Mouse (Mus musculus) liver, embryonic 13.5 days (tissue): Measurements from ENCODE around the gene Cdk9. TPM values are rescaled to one million over a fixed set of nuclear protein-coding genes. Genes with fewer than 3 reads are reported as not detected.
A peak's percentile ranks its signal among the peaks of the same experiment; 100 is the strongest.

ENCODE experiments used
- ATAC-seq: fragments of 200-750 bp; cut with Nextera tagmentation; 2 replicates; pipeline ENCODE4 v1.8.0; 2017; ENCODE audit warnings: low read depth, mild to moderate bottlenecking, moderate number of reproducible peaks, moderate library complexity
- DNase-seq: peaks from one replicate; pipeline ENCODE4 v3.0.0; 2022
- H3K27ac ChIP-seq: fragments of 300-500 bp; sonication (generic); 2 replicates; pipeline ENCODE4 v1.5.1; 2015; ENCODE audit warnings: moderate library complexity, mild to moderate bottlenecking, inconsistent platforms
- H3K27me3 ChIP-seq: fragments of 300-500 bp; sonication (generic); 2 replicates; pipeline ENCODE4 v1.6.1; 2015; ENCODE audit warnings: mild to moderate bottlenecking, inconsistent platforms
- H3K36me3 ChIP-seq: fragments of 300-500 bp; sonication (generic); 2 replicates; pipeline ENCODE4 v1.6.1; 2015; ENCODE audit warnings: mild to moderate bottlenecking, inconsistent platforms
- H3K4me1 ChIP-seq: fragments of 300-500 bp; sonication (generic); replicated peaks from 2 replicates; pipeline ENCODE4 v1.6.1; 2015; ENCODE audit warnings: inconsistent platforms
- H3K4me2 ChIP-seq: fragments of 300-500 bp; sonication (generic); 2 replicates; pipeline ENCODE4 v1.6.1; 2015; ENCODE audit warnings: inconsistent platforms, mild to moderate bottlenecking, moderate library complexity
- H3K4me3 ChIP-seq: fragments of 300-500 bp; sonication (generic); replicated peaks from 2 replicates; pipeline ENCODE4 v1.5.1; 2015; ENCODE audit warnings: mild to moderate bottlenecking, inconsistent platforms
- H3K9ac ChIP-seq: fragments of 300-500 bp; sonication (generic); 2 replicates; pipeline ENCODE4 v1.6.1; 2015; ENCODE audit warnings: mild to moderate bottlenecking, inconsistent platforms
- H3K9me3 ChIP-seq: fragments of 300-500 bp; sonication (generic); replicated peaks from 2 replicates; pipeline ENCODE4 v1.6.1; 2016; ENCODE audit warnings: inconsistent platforms
- WGBS: fragments of 180-500 bp; shearing (Covaris S2); methylation state at CpG from one replicate; pipeline ENCODE4 v1.1.7; 2015; ENCODE audit not compliant: insufficient replicate concordance; 5-methylcytosine and 5-hydroxymethylcytosine counted together
- polyA plus RNA-seq: library from polyadenylated mRNA; unstranded; fragments of >200 nt; fragmentation: Nextera tagmentation; extraction: Ambion mirVana; gene quantifications from 2 replicates; pipeline ENCODE4 v1.2.1, GENCODE M21; 2015

Cdk9 gene
- polyA plus RNA-seq, result 60.4 TPM in 2 replicates

DNA sequence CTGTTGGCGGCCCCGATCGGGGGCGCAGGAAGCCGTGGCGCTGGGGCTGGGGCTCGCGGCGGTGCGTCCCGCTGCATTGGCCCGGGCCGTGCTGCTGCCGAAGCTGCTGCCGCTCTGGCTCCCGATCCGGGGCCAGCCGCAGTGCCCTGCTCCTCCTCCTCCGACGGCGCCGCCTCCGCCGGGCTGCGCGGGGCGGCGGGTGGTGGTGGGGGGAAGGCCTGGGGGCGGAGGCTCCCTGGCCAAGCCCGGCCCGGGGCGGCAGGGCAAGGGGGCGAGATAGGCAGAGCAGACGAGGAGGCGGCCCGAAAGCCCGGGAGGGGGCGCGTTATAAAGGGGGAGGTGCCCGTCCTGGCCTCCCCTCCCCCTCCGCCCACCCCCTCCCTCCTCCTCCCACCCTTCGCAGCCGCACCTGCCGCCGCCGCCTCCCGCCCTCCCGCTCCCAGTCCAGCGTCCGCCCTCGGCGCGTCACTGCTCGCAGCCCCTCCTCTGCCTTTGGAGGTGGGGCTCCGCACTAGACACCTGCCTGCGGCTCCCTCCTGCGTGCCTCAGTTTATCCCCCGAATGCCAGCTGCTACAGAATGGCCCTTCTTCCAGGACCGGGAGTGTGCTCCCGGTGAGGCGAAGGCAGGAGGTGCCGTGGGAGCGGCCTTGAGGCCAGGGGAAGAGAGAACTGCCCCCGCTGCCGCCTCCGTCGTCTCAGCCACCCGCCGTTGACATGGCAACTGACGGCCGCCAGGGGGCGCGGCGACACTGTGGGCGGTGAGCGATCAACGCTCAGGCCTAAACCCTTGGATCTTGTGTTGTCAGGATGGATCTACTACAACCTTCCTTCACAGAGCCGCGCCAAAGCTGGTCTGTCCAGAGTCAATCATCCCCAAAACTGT, at the start of gene Cdk9:
Gene Cdk9 (minus strand): TSS at position 143 of the 884 bp plus-strand sequence.
- Histone ChIP-seq H3K36me3 (peaks cover 35% of the 10 kb centered on the region), H3K4me3 (peak within 1 kb of the TSS; percentile 93), H3K9ac (peak within 1 kb of the TSS; percentile 90), H3K4me2 (peak within 1 kb of the TSS; percentile 89), H3K27me3 (no peaks in the 10 kb centered on the region), H3K9me3 (no peaks in the 10 kb centered on the region), H3K27ac (peak within 1 kb of the TSS; percentile 91), H3K4me1 (peaks cover 53% of the 10 kb centered on the region)
- ATAC-seq (peak; percentile 82), DNase-seq (peak; percentile 86)
- WGBS, result under 1% methylated on average over 58 of the region's 79 CpGs

GRCm38 (mm10) chr2:32761859-32762258, 49.0 kb upstream of the Cdk9 start:
- Histone ChIP-seq H3K4me2 (no peak overlapping the region), H3K27ac (no peak overlapping the region), H3K4me1 (peaks cover 22% of the 10 kb centered on the region), H3K9me3 (no peaks in the 10 kb centered on the region), H3K9ac (no peak overlapping the region), H3K36me3 (peaks cover 28% of the 10 kb centered on the region), H3K4me3 (no peak overlapping the region), H3K27me3 (no peaks in the 10 kb centered on the region)
- ATAC-seq (no peak), DNase-seq (no peak)
- 94% methylated on average over 4 of the region's 4 CpGs for WGBS

- no peaks in the 10 kb centered on the region for H3K27me3 ChIP-seq
Observed at GRCm38 (mm10) chr2:32761361-32761760, 48.5 kb upstream of the Cdk9 start.

GRCm38 (mm10) chr2:32759001-32759400, 46.1 kb upstream of the Cdk9 start:
- WGBS, result 84% methylated on average over 2 of the region's 2 CpGs

More at GRCm38 (mm10) chr2:32761361-32761760, 48.5 kb upstream of the Cdk9 start:
- no peaks in the 10 kb centered on the region for H3K9me3 ChIP-seq
- peaks cover 28% of the 10 kb centered on the region for H3K36me3 ChIP-seq
- no peak overlapping the region for H3K4me3 ChIP-seq
- H3K4me1 ChIP-seq, result peaks cover 21% of the 10 kb centered on the region
- ATAC-seq (no peak), DNase-seq (no peak)
- H3K27ac ChIP-seq, result no peak overlapping the region
- no peak overlapping the region for H3K9ac ChIP-seq
- 80% methylated on average over 14 of the region's 14 CpGs for WGBS
- no peak overlapping the region for H3K4me2 ChIP-seq

DNA sequence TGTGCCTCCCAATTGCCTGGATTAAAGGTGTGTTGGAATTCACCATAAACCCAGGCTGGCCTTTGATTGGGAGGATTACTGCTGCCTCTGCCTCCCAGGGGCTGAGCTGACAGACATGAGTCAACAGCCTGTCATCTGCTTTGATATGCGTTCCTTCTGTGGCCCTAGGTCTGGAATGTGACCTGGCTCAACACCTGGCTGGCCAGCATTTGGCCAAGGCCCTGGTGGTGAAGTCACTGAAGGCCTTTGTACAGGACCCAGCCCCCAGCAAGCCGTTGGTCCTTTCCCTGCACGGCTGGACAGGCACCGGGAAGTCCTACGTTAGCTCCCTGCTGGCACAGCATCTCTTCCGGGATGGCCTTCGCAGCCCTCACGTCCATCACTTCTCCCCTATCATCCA, 45.6 kb upstream of the Cdk9 start:
- Histone ChIP-seq H3K9me3 (no peaks in the 10 kb centered on the region), H3K27me3 (no peaks in the 10 kb centered on the region), H3K9ac (no peak overlapping the region), H3K4me3 (no peak overlapping the region), H3K4me2 (no peak overlapping the region), H3K4me1 (peaks cover 21% of the 10 kb centered on the region), H3K36me3 (peaks cover 28% of the 10 kb centered on the region), H3K27ac (no peak overlapping the region)
- DNase-seq, result no peak
- 76% methylated on average over 8 of the region's 8 CpGs for WGBS
- no peak for ATAC-seq

More at GRCm38 (mm10) chr2:32759001-32759400, 46.1 kb upstream of the Cdk9 start:
- no peak for ATAC-seq
- Histone ChIP-seq H3K27me3 (no peaks in the 10 kb centered on the region), H3K4me2 (no peak overlapping the region), H3K4me1 (peaks cover 21% of the 10 kb centered on the region), H3K36me3 (peaks cover 28% of the 10 kb centered on the region), H3K27ac (no peak overlapping the region), H3K4me3 (no peak overlapping the region), H3K9me3 (no peaks in the 10 kb centered on the region), H3K9ac (no peak overlapping the region)
- DNase-seq, result no peak

DNA sequence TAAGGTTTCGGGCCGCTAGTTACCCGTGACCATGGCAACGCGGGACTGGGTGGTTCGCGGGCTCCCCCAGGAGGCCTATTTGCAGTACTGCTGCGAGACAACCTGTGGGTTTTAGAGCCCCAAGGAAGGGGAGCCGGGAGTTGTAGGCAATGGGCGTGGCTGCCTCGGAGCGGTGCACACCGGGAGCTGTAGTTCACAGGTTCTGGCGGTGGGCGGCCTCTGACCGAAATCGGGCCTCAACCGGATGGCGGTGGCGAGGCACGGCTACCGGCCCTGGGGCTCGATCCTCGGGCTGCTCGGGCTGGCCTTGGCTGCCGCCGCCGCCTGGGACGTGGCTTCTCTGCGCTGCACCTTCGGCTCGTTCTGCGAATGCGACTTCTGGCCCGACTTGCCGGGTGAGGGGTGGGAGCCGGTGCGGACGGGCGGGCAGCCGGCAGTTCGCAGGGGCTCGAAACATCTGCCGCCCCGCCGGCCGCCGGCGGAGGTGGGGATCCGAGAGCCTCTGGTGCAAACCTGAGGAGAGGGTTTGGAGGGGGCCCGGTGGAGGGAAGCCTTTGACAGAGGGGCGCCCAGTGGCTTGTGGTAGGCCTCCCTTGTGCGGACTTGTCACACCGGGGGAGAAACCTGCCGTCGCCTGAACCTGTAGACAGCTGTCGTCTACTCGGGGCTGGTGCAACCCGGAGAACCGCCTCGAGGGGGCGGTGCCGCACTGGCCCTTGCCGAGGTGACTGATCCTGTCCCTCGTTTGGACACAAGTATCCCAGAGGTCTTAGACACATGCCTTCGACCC, 44.4 kb upstream of the Cdk9 start, which contains the start of gene Tor2a:
Gene Tor2a (plus strand): TSS at position 179 of the 790 bp plus-strand sequence.
- Histone ChIP-seq H3K27me3 (no peaks in the 10 kb centered on the region), H3K27ac (peak within 1 kb of the TSS; percentile 74), H3K4me2 (peak within 1 kb of the TSS; percentile 90), H3K9me3 (no peaks in the 10 kb centered on the region), H3K4me1 (peaks cover 21% of the 10 kb centered on the region), H3K36me3 (peaks cover 27% of the 10 kb centered on the region), H3K9ac (peak within 1 kb of the TSS; percentile 87), H3K4me3 (peak within 1 kb of the TSS; percentile 70)
- WGBS, result under 1% methylated on average over 66 of the region's 66 CpGs
- ATAC-seq, result peak; percentile 90
- peak; percentile 96 for DNase-seq

- Histone ChIP-seq H3K9ac (no peak overlapping the region), H3K4me3 (peak overlapping the region; percentile 70), H3K27ac (no peak overlapping the region), H3K27me3 (no peaks in the 10 kb centered on the region), H3K9me3 (no peaks in the 10 kb centered on the region), H3K36me3 (peaks cover 21% of the 10 kb centered on the region), H3K4me2 (peak overlapping the region; percentile 90), H3K4me1 (peaks cover 21% of the 10 kb centered on the region)
- no peak for ATAC-seq
- DNase-seq, result no peak
- 33% methylated on average over 6 of the region's 6 CpGs for WGBS
Observed at GRCm38 (mm10) chr2:32756674-32757055, 43.8 kb upstream of the Cdk9 start.

- H3K4me2 ChIP-seq, result peak overlapping the region; percentile 40
- 68% methylated on average over 10 of the region's 10 CpGs for WGBS
- DNase-seq, result no peak
Observed at GRCm38 (mm10) chr2:32752181-32752580, 39.3 kb upstream of the Cdk9 start.

GRCm38 (mm10) chr2:32751665-32752033, 38.8 kb upstream of the Cdk9 start:
- Histone ChIP-seq H3K9ac (no peak overlapping the region), H3K4me2 (peak overlapping the region; percentile 40), H3K27me3 (no peaks in the 10 kb centered on the region), H3K9me3 (no peaks in the 10 kb centered on the region), H3K4me1 (peaks cover 5% of the 10 kb centered on the region; the same call in 1 of the 2 replicates), H3K36me3 (0 out of 2 replicates have a peak, but pooled peaks cover 11% of the 10 kb centered on the region), H3K4me3 (peak overlapping the region; percentile 23; the same call in 1 of the 2 replicates), H3K27ac (no peak overlapping the region)
- 58% methylated on average over 9 of the region's 10 CpGs for WGBS
- DNase-seq (no peak), ATAC-seq (no peak)

More at GRCm38 (mm10) chr2:32752181-32752580, 39.3 kb upstream of the Cdk9 start:
- ATAC-seq, result no peak
- no peak overlapping the region for H3K4me3 ChIP-seq
- H3K36me3 ChIP-seq, result 0 out of 2 replicates have a peak, but pooled peaks cover 11% of the 10 kb centered on the region
- peaks cover 8% of the 10 kb centered on the region; the same call in 1 of the 2 replicates for H3K4me1 ChIP-seq
- no peaks in the 10 kb centered on the region for H3K9me3 ChIP-seq
- no peak overlapping the region for H3K9ac ChIP-seq
- no peaks in the 10 kb centered on the region for H3K27me3 ChIP-seq
- no peak overlapping the region for H3K27ac ChIP-seq

DNA sequence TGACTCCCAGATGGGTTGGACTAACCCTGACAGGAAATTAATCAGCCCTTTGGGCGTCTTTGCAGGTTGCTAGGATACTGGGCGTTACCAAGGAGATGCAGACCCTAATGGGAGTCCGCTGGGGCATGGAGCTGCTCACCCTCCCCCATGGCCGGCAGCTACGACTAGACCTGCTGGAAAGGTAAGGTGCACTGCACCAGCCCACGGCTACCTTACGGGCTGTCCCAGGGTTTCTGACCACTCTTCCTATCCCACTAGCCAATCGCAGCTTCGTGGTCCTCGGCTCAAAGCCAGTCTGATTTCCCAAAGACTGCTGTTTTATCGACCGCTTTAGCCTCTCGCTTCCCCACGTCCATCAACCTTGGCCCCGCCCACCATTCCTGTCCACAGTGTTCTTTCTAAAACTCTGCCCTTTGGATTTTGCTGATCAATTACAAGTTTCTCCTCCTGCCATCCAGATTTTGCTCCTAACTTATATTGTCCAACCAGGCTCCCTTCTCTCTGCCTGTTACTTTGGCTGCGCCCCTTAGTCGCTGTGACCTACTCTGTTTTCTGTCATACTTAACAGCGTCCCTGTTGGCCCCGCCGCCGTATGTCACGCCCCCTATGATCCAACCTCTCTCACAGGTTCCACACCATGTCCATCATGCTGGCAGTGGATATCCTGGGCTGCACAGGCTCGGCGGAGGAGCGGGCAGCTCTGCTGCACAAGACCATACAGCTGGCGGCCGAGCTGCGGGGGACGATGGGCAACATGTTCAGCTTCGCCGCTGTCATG, 38.2 kb upstream of the Cdk9 start:
- 66% methylated on average over 31 of the region's 31 CpGs for WGBS
- ATAC-seq, result peak; percentile 69

More for the DNA sequence above, 38.2 kb upstream of the Cdk9 start:
- no peak for DNase-seq
- Histone ChIP-seq H3K4me2 (peak overlapping the region; percentile 40), H3K9me3 (no peaks in the 10 kb centered on the region), H3K27me3 (no peaks in the 10 kb centered on the region), H3K36me3 (0 out of 2 replicates have a peak, but pooled peaks cover 11% of the 10 kb centered on the region), H3K4me1 (0 out of 2 replicates have a peak, but pooled peaks cover 4% of the 10 kb centered on the region), H3K4me3 (peak overlapping the region; percentile 23), H3K27ac (no peak overlapping the region), H3K9ac (no peak overlapping the region)
